Mouse (Mus musculus): ENCODE results near the gene Esd.

The Esd gene

GRCm38 (mm10) chr14:74732079-74732783 lies at the start of gene Esd:
TSS of gene Esd (plus strand) at chr14:74732297.
- peak; percentile 97 for DNase-seq

GRCm38 (mm10) chr14:74684298-74684978 lies 47.7 kb upstream of the Esd start:
- DNase-seq: no peak

GRCm38 (mm10) chr14:74691963-74692362 lies 40.1 kb upstream of the Esd start:
- DNase-seq: no peak

GRCm38 (mm10) chr14:74696766-74697165 lies 35.3 kb upstream of the Esd start:
- DNase-seq: peak; percentile 6

GRCm38 (mm10) chr14:74697432-74697831 lies 34.7 kb upstream of the Esd start:
- no peak for DNase-seq

GRCm38 (mm10) chr14:74699241-74699640 lies 32.9 kb upstream of the Esd start:
- no peak for DNase-seq

- no peak for DNase-seq
Observed at GRCm38 (mm10) chr14:74703930-74704329, 28.2 kb upstream of the Esd start.

- DNase-seq: peak; percentile 44
Observed at GRCm38 (mm10) chr14:74709054-74709453, 23.0 kb upstream of the Esd start.

- DNase-seq: no peak
Observed at GRCm38 (mm10) chr14:74723541-74723940, 8.6 kb upstream of the Esd start.

- peak; percentile 61 for DNase-seq
Observed at GRCm38 (mm10) chr14:74731221-74732078, 647 bp upstream of the Esd start.

- DNase-seq: no peak
Observed at GRCm38 (mm10) chr14:74733397-74733796, 1.3 kb downstream of the Esd start.

GRCm38 (mm10) chr14:74735471-74735870 lies 3.4 kb downstream of the Esd start:
- DNase-seq: peak; percentile 47

- no peak for DNase-seq
Observed at GRCm38 (mm10) chr14:74736850-74737249, 4.8 kb downstream of the Esd start.

- DNase-seq: peak; percentile 77
Observed at GRCm38 (mm10) chr14:74764191-74764918, 32.3 kb downstream of the Esd start.

- no peak for DNase-seq
Observed at GRCm38 (mm10) chr14:74767892-74768291, 35.8 kb downstream of the Esd start.

GRCm38 (mm10) chr14:74774046-74774619 lies 42.0 kb downstream of the Esd start:
- no peak for DNase-seq

- DNase-seq: no peak
Observed at GRCm38 (mm10) chr14:74784243-74784934, 52.3 kb downstream of the Esd start.

- DNase-seq: no peak
Observed at GRCm38 (mm10) chr14:74787717-74788116, 55.6 kb downstream of the Esd start.

GRCm38 (mm10) chr14:74788766-74789165 lies 56.7 kb downstream of the Esd start:
- DNase-seq: peak; percentile 26

GRCm38 (mm10) chr14:74790535-74790934 lies 58.4 kb downstream of the Esd start:
- DNase-seq: no peak

GRCm38 (mm10) chr14:74792793-74793192 lies 60.7 kb downstream of the Esd start:
- DNase-seq: no peak

- DNase-seq: no peak
Observed at GRCm38 (mm10) chr14:74794931-74795330, 62.8 kb downstream of the Esd start.
